Mouse (Mus musculus) bone marrow, adult 2 months (tissue): ENCODE measurements around the gene Coro6.

Source experiments
- CTCF ChIP-seq: fragments of 200-500 bp; IDR thresholded peaks from 2 replicates; pipeline ENCODE4 v1.5.1; 2011; ENCODE audit warnings: low read length, control low read depth; ENCODE audit not compliant: control insufficient read depth, insufficient read depth
- POLR2A ChIP-seq: fragments of 200-500 bp; IDR thresholded peaks from 2 replicates; pipeline ENCODE4 v1.6.1; 2011; ENCODE audit warnings: low read depth, mild to moderate bottlenecking, control low read depth, low read length, borderline replicate concordance; ENCODE audit not compliant: control insufficient read depth

- no peak for TF ChIP-seq CTCF
- no peak for TF ChIP-seq POLR2A
These were observed 44.7 kb downstream of the Coro6 start for GRCm38 (mm10) chr11:77506941-77507340.
